Mouse (Mus musculus): ENCODE data around the gene Rmnd5b. TPM values are rescaled to one million over a fixed set of nuclear protein-coding genes. Genes with fewer than 3 reads are reported as not detected.
A peak's percentile ranks its signal among the peaks of the same experiment; 100 is the strongest.

Gene Rmnd5b
- polyA plus RNA-seq, 1 experiment from 2014 or later: 83.7 TPM

DNA sequence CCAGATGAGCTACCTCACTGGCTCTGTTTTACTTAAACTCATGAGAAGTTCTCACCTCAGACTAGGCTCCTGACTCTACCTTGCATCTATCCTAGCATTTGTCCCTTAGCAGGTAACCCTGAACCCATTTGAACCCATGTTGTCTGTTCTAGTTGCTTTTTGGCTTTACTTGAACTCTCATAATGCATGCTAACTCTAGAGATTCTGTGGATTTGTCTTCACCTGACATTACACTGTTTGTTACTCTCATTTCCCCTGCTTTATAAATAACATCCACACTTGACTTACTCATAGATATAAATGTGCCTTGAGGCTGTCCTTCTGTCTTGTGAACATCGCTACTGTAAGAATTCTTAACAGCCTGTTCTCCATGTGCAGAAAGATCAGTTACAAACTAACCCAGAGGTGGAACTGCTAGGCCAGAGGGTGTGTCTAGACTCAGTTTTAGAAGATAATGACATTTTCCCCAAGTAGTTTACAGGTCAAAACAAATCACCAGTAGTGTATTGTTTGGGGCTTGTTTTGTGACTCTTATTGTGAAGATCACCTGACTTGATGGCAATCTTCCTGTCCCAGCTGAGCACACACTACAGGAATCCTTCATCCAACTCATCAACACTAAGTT is 40.1 kb downstream of the Rmnd5b start:
- 89% methylated on average over 1 of the region's 1 CpGs for WGBS
- Histone ChIP-seq H3K4me2 (no peak overlapping the region), H3K27ac (no peak overlapping the region), H3K27me3 (replicated peaks) (no peaks in the 10 kb centered on the region), H3K4me3 (no peak overlapping the region), H3K4me1 (no peaks in the 10 kb centered on the region), H3K9me3 (no peaks in the 10 kb centered on the region), H3K9ac (no peak overlapping the region), H3K36me3 (replicated peaks) (peaks cover 61% of the 10 kb centered on the region)
- ATAC-seq (replicated peaks): no peak

- ATAC-seq (replicated peaks): no peak
- H3K4me1 ChIP-seq: no peaks in the 10 kb centered on the region
- H3K9me3 ChIP-seq: no peaks in the 10 kb centered on the region
- no peak overlapping the region for H3K4me3 ChIP-seq
- no peak overlapping the region for H3K4me2 ChIP-seq
- no peak overlapping the region for H3K9ac ChIP-seq
- peaks cover 54% of the 10 kb centered on the region for H3K36me3 ChIP-seq (replicated peaks)
- no peaks in the 10 kb centered on the region for H3K27me3 ChIP-seq (replicated peaks)
- WGBS: 78% methylated on average over 3 of the region's 3 CpGs
- no peak overlapping the region for H3K27ac ChIP-seq
Measured at GRCm38 (mm10) chr11:51594715-51595350, 40.9 kb downstream of the Rmnd5b start.

DNA sequence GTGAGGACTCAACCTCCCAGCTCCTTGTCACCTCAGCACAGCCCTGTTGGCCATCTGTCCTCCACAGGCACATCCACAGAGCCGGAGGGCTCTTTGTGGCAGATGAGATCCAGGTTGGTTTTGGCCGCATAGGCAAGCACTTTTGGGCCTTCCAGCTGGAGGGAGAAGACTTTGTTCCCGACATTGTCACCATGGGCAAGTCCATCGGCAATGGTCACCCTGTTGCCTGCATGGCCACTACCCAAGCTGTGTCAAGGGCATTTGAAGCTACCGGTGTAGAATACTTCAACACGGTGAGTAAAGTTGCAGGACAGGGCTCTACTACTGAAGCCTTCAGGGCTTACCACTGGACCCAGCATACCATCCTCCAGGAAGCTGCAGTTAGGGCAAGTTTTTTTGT is 41.8 kb downstream of the Rmnd5b start:
- H3K4me1 ChIP-seq: no peaks in the 10 kb centered on the region
- H3K36me3 ChIP-seq (replicated peaks): peaks cover 51% of the 10 kb centered on the region
- H3K27me3 ChIP-seq (replicated peaks): no peaks in the 10 kb centered on the region
- no peak overlapping the region for H3K4me3 ChIP-seq
- H3K27ac ChIP-seq: no peak overlapping the region
- H3K4me2 ChIP-seq: no peak overlapping the region
- H3K9ac ChIP-seq: no peak overlapping the region
- H3K9me3 ChIP-seq: no peaks in the 10 kb centered on the region
- ATAC-seq (replicated peaks): no peak
- 93% methylated on average over 6 of the region's 6 CpGs for WGBS

DNA sequence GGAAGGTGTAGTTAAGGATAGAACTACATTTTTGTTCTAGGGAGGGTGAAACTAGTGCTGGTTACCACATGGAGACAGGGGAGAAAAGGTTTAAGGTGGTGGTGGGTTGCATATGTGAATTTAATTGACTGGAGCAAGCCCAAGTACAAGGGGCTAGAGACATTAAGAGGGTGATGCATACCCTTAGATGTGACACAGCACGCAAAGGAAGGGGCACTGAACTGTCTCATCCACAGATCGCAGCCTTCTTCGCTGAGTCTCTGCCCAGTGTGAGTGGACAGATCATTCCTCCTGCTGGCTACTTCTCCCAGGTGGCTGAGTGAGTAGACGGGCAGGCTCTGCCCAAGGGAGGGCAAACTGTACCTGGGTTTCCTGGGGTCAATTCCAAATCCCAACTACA is 42.3 kb downstream of the Rmnd5b start:
- Histone ChIP-seq H3K36me3 (replicated peaks) (peaks cover 50% of the 10 kb centered on the region), H3K4me2 (no peak overlapping the region)
- WGBS: 89% methylated on average over 4 of the region's 4 CpGs

GRCm38 (mm10) chr11:51591915-51592314 is 43.8 kb downstream of the Rmnd5b start:
- no peaks in the 10 kb centered on the region for H3K27me3 ChIP-seq (replicated peaks)
- H3K4me1 ChIP-seq: no peaks in the 10 kb centered on the region
- 94% methylated on average over 7 of the region's 7 CpGs for WGBS
- H3K4me3 ChIP-seq: no peak overlapping the region
- no peak overlapping the region for H3K4me2 ChIP-seq
- peak; percentile 19; the same call in 1 of the 2 replicates for ATAC-seq (replicated peaks)
- no peaks in the 10 kb centered on the region for H3K9me3 ChIP-seq
- no peak overlapping the region for H3K27ac ChIP-seq
- H3K36me3 ChIP-seq (replicated peaks): peaks cover 50% of the 10 kb centered on the region
- H3K9ac ChIP-seq: no peak overlapping the region

More for the DNA sequence above, 42.3 kb downstream of the Rmnd5b start:
- Histone ChIP-seq H3K27ac (no peak overlapping the region), H3K9me3 (no peaks in the 10 kb centered on the region), H3K4me3 (no peak overlapping the region), H3K4me1 (no peaks in the 10 kb centered on the region), H3K9ac (no peak overlapping the region), H3K27me3 (replicated peaks) (no peaks in the 10 kb centered on the region)
- ATAC-seq (replicated peaks): no peak

DNA sequence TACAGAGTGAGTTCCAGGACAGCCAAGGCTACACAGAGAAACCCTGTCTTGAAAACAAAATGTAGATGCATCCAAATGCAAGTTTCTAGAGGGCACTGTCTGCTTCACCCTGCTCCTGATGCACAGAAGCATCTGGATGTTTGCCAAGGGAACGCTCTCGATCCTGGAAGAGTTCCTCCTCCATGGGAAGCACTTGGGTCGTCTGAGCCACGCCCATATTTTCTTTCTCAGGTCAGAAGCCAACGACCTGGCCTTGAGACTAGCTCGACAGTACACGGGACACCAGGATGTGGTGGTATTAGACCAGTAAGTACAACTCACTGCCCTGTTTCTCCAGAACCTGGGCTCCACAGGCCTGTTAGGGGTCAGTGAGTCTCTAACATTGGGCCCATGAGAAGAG is 44.5 kb downstream of the Rmnd5b start:
- no peak for ATAC-seq (replicated peaks)
- Histone ChIP-seq H3K27ac (no peak overlapping the region), H3K9me3 (no peaks in the 10 kb centered on the region), H3K27me3 (replicated peaks) (no peaks in the 10 kb centered on the region), H3K9ac (no peak overlapping the region), H3K4me3 (no peak overlapping the region), H3K36me3 (replicated peaks) (peaks cover 50% of the 10 kb centered on the region), H3K4me2 (no peak overlapping the region), H3K4me1 (peaks cover 2% of the 10 kb centered on the region; the same call in 1 of the 2 replicates)
- WGBS: 79% methylated on average over 7 of the region's 7 CpGs

- no peaks in the 10 kb centered on the region for H3K9me3 ChIP-seq
- H3K9ac ChIP-seq: no peak overlapping the region
- H3K27ac ChIP-seq: no peak overlapping the region
- no peaks in the 10 kb centered on the region for H3K27me3 ChIP-seq (replicated peaks)
- no peak overlapping the region for H3K4me3 ChIP-seq
- peaks cover 14% of the 10 kb centered on the region for H3K4me1 ChIP-seq
- peaks cover 40% of the 10 kb centered on the region for H3K36me3 ChIP-seq (replicated peaks)
- H3K4me2 ChIP-seq: no peak overlapping the region
- no peak for ATAC-seq (replicated peaks)
Measured at GRCm38 (mm10) chr11:51590002-51590401, 45.7 kb downstream of the Rmnd5b start.

DNA sequence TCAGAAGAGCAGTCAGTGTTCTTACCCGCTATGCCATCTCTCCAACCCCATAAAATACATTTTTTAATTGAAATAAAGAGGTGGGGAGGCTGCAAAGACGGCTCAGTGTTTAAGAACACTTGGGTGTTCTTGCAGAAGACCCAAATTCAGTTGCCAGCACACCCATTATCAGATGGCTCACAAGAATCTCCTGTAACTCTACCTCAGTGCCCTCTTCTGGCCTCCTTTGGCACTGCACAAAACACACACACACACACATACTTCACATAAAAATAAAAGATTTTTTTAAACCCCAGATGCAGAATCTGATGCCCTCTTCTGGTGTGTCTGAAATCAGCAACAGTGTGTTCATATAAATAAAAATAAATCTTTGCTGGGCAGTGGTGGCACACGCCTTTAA is 46.9 kb downstream of the Rmnd5b start:
- Histone ChIP-seq H3K27me3 (replicated peaks) (no peaks in the 10 kb centered on the region), H3K27ac (no peak overlapping the region), H3K4me1 (peaks cover 19% of the 10 kb centered on the region), H3K36me3 (replicated peaks) (peaks cover 34% of the 10 kb centered on the region), H3K4me3 (no peak overlapping the region), H3K4me2 (no peak overlapping the region), H3K9me3 (no peaks in the 10 kb centered on the region), H3K9ac (no peak overlapping the region)
- 96% methylated on average over 3 of the region's 3 CpGs for WGBS
- no peak for ATAC-seq (replicated peaks)

GRCm38 (mm10) chr11:51587059-51587458 is 48.6 kb downstream of the Rmnd5b start:
- Histone ChIP-seq H3K9ac (no peak overlapping the region), H3K27me3 (replicated peaks) (no peaks in the 10 kb centered on the region), H3K27ac (no peak overlapping the region), H3K9me3 (no peaks in the 10 kb centered on the region), H3K4me1 (peaks cover 24% of the 10 kb centered on the region), H3K4me2 (no peak overlapping the region), H3K36me3 (replicated peaks) (peaks cover 23% of the 10 kb centered on the region; the same call in 1 of the 2 replicates), H3K4me3 (no peak overlapping the region)
- WGBS: 81% methylated on average over 1 of the region's 1 CpGs
- ATAC-seq (replicated peaks): no peak

- no peak for ATAC-seq (replicated peaks)
- Histone ChIP-seq H3K4me3 (no peak overlapping the region), H3K9ac (no peak overlapping the region), H3K36me3 (replicated peaks) (peaks cover 23% of the 10 kb centered on the region; the same call in 1 of the 2 replicates), H3K9me3 (no peaks in the 10 kb centered on the region), H3K4me1 (peaks cover 24% of the 10 kb centered on the region), H3K27ac (no peak overlapping the region), H3K27me3 (replicated peaks) (no peaks in the 10 kb centered on the region), H3K4me2 (no peak overlapping the region)
- 93% methylated on average over 13 of the region's 13 CpGs for WGBS
Measured at GRCm38 (mm10) chr11:51586411-51586810, 49.3 kb downstream of the Rmnd5b start.

DNA sequence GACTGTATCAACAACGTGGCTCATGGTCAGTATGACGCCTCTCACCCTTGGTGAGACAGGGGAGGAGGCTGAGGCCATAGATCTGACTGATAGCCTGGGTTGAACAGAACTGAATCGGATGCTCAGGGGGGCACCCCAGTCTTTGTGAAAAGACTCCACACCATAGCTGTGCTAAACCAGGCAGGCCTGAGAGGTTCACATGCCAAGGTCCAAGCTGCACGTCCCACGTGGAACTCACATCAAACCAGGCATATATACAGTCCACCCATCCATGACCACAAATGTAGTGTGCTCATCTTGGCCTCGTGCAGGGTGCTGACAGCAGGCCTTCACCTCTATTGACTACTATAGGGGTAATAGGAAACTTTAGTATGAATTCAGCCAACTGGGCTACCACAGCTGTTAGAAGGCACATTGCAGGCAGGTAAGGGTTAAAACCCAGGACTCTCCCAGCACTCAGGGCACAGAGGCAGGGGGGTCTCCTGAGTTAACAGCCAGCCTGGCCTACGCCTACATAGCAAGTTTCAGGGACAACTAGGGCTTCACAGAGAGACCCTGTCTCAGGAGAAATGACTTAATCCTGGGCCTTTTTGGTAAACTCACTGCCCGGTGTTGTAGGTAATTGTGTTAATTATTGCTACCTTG is 50.0 kb downstream of the Rmnd5b start:
- Histone ChIP-seq H3K27ac (peak overlapping the region; percentile 95), H3K27me3 (replicated peaks) (no peaks in the 10 kb centered on the region), H3K9ac (0 out of 2 replicates have a peak overlapping the region, but pooled peaks have one; percentile 72), H3K4me2 (peak overlapping the region; percentile 63), H3K4me1 (peaks cover 24% of the 10 kb centered on the region), H3K9me3 (no peaks in the 10 kb centered on the region), H3K36me3 (replicated peaks) (peaks cover 23% of the 10 kb centered on the region; the same call in 1 of the 2 replicates), H3K4me3 (peak overlapping the region; percentile 57)
- 0 out of 2 replicates have a peak, but pooled peaks have one; percentile 4 for ATAC-seq (replicated peaks)
- 65% methylated on average over 8 of the region's 8 CpGs for WGBS

DNA sequence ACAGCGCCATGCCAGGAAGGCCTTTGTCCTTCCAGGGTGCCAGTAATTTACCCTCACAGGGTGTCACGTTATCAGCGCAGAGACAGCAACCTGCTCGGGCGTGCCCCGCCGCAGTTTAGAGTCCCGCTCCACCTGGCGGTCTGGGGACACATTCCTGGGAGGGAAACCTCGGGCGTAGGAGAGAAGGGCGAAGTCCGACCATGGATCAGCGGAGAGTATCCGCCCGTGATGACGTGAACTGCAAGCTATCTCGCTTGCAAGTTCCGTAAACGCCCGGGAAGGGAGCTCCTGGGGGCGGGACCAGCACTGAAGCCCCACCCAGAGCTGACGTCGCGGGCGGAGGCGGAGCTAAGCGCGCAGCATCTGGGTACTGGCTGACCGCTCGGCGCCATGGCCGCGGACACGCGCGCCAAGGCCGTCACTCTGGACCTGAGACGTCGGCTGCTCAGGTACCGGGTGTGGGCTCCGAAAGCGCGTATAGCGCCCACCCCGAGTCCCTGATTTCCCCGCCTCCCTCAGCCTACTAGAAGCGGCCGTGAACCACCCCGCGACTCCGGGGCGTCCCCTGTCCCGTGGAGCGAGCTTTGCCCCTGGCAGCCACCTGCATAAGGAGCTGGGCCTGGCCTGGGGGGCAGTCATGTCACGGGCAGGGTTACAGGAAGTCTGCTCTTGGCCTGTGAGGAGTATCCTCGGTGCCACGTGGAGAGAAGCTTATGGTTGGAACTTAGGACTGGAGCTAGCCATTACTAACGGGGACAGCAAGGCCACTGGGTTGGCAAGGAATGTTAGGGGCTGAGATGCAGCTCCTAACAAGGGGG is 51.1 kb downstream of the Rmnd5b start, which contains the start of gene Phykpl:
TSS of gene Phykpl (plus strand) at position 327 of the 818 bp plus-strand sequence.
- peak; percentile 95 for ATAC-seq (replicated peaks)
- H3K4me2 ChIP-seq: peak within 1 kb of the TSS; percentile 63
- H3K27me3 ChIP-seq (replicated peaks): no peaks in the 10 kb centered on the region
- H3K4me1 ChIP-seq: peaks cover 24% of the 10 kb centered on the region
- peaks cover 23% of the 10 kb centered on the region; the same call in 1 of the 2 replicates for H3K36me3 ChIP-seq (replicated peaks)
- WGBS: under 1% methylated on average over 59 of the region's 59 CpGs
- no peaks in the 10 kb centered on the region for H3K9me3 ChIP-seq
- H3K9ac ChIP-seq: peak within 1 kb of the TSS; percentile 72
- peak within 1 kb of the TSS; percentile 95 for H3K27ac ChIP-seq
- H3K4me3 ChIP-seq: peak within 1 kb of the TSS; percentile 57

Data from midbrain, embryonic 15.5 days (tissue).